12 mouse cellular contexts compared by ENCODE assay signal in genomic region chr19:32378581-32378980, GRCm38 (mm10).
"Had no signal": no experiment of that assay in that cellular context is flagged by ENCODE, and none has a peak within 500 bp of the region (broad histone marks: within the 10 kb centered on the region; RNA-seq: fewer than 3 reads in every experiment).

No protein-coding gene starts in this region.

- H3K36me3 ChIP-seq: limb, embryonic 10.5 days; liver, embryonic 13.5 days; lung, embryonic 15.5 days; midbrain, embryonic 15.5 days; neural tube, embryonic 12.5 days; stomach, embryonic 15.5 days had no signal

- H3K27me3 ChIP-seq: liver, embryonic 13.5 days; lung, embryonic 15.5 days; midbrain, embryonic 15.5 days; neural tube, embryonic 12.5 days; stomach, embryonic 15.5 days had no signal

- ATAC-seq: liver, postnatal 0 days had no signal

- H3K4me3 ChIP-seq: left cerebral cortex, adult 2 months; limb, embryonic 10.5 days; liver, embryonic 13.5 days; lung, embryonic 15.5 days; midbrain, embryonic 15.5 days; neural tube, embryonic 12.5 days; stomach, embryonic 15.5 days had no signal

- H3K9me3 ChIP-seq: limb, embryonic 10.5 days; liver, embryonic 13.5 days; lung, embryonic 15.5 days; midbrain, embryonic 15.5 days; neural tube, embryonic 12.5 days; stomach, embryonic 15.5 days had no signal

- DNase-seq: liver, embryonic 13.5 days; liver, postnatal 0 days; lung, postnatal 14 days; spleen, adult 18-20 months; thymus, adult 18-20 months; thymus, postnatal 14 days had no signal
